In the genomic region with DNA sequence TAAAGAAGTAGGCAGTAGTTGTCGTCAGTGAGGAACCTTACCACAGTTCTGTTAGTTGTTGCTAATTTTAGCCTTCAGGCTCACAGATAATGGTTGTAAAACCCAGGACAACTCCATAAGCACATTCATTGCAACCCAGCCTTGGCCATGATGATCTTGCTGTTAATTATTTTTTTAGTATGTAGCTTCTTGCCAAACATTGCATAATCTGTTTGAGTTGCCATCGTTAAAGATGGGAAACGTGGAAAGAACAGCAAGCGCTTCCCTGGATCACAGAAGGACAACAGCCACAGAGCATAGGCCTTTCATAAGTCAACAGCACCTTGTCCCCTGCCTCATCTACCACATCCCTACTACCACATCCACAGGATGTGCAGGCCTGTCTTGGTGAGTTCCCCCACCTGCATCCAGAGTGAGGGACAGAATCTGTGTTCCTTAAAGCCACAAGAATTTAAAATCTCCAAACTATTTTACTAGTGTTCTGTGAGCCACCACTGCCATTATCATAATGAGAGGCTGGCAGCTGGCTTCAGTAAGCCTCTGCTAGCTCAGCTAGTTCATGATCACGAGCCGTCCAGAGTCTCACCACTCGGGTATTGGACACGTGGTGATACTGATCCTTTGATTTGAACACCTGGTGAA, we compare ENCODE assay signal across 16 mouse cellular contexts.
"Had no signal": no experiment of that assay in that cellular context is flagged by ENCODE, and none has a peak within 500 bp of the region (broad histone marks: within the 10 kb centered on the region; RNA-seq: fewer than 3 reads in every experiment).

No protein-coding gene starts in this region.

- H3K9me3 ChIP-seq: limb, embryonic 13.5 days; midbrain, embryonic 10.5 days; neural tube, embryonic 13.5 days had no signal

- H3K4me1 ChIP-seq: limb, embryonic 13.5 days had no signal

- H3K27me3 ChIP-seq: limb, embryonic 13.5 days; neural tube, embryonic 13.5 days had no signal

- H3K27ac ChIP-seq: limb, embryonic 13.5 days; liver, embryonic 14.5 days; midbrain, embryonic 10.5 days; neural tube, embryonic 13.5 days had no signal

- ATAC-seq: midbrain, embryonic 16.5 days had no signal

- H3K4me2 ChIP-seq: limb, embryonic 13.5 days; lung, embryonic 14.5 days; neural tube, embryonic 13.5 days had no signal

- H3K4me3 ChIP-seq: limb, embryonic 13.5 days; midbrain, embryonic 10.5 days; neural tube, embryonic 13.5 days had no signal

- H3K36me3 ChIP-seq: limb, embryonic 13.5 days; midbrain, embryonic 10.5 days; neural tube, embryonic 13.5 days had no signal

- H3K9ac ChIP-seq: limb, embryonic 13.5 days; liver, embryonic 14.5 days; lung, embryonic 14.5 days; neural tube, embryonic 13.5 days had no signal

- DNase-seq: kidney, adult 18-20 months; kidney, postnatal 25 days; left cerebral cortex, postnatal 4 days; lung, embryonic 14.5 days; lung, postnatal 10 days; lung, postnatal 4 days; retina, postnatal 1 day; right cerebral cortex, postnatal 4 days; spleen, adult 18-20 months; thymus, adult 18-20 months; thymus, postnatal 25 days had no signal
